Mouse (Mus musculus) small intestine, adult 2 months (tissue): ENCODE measurements around the gene Trmt44.

Experiments used
- CTCF ChIP-seq: fragments of 200-500 bp; IDR thresholded peaks from 2 replicates; pipeline ENCODE4 v1.5.1; 2012; ENCODE audit warnings: low read depth, mild to moderate bottlenecking, control low read depth, inconsistent platforms, low read length, moderate library complexity, mixed read lengths; ENCODE audit not compliant: insufficient replicate concordance, insufficient read length; ENCODE audit errors: extremely low read depth
- POLR2A ChIP-seq: fragments of 200-500 bp; IDR thresholded peaks from 2 replicates; pipeline ENCODE4 v1.6.1; 2012; ENCODE audit warnings: low read depth, mild to moderate bottlenecking, control low read depth, inconsistent platforms, low read length, moderate library complexity

DNA sequence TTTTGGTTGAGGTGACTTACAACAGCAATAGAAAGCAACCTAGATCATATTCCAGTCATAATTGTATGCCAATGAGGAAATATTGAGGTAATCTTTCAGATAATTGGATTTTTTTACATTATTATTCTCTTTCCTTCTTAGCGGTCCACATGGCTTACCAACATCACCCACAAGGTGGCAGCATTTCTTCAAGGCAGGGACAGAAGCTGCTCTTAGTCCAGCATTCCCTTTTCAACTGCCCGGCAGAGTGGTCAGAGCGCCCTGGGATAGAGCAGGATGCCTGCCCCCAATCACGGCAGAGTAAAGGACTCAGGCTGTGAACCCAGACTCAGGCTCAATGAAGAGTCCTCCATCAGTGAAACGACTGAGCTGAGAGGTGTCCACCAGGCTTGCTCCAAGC, 51.1 kb downstream of the Trmt44 start:
- TF ChIP-seq CTCF (peak; percentile 58; the same call in 1 of the 2 replicates), POLR2A (no peak)
